Mouse (Mus musculus) lung, adult 2 months (tissue): Measurements from ENCODE around the gene C1qtnf6.

Experiments
- CTCF ChIP-seq: fragments of 200-500 bp; IDR thresholded peaks from 2 replicates; pipeline ENCODE4 v1.5.1; 2011; ENCODE audit warnings: mild to moderate bottlenecking, low read length, control low read depth; ENCODE audit not compliant: insufficient read depth
- POLR2A ChIP-seq: fragments of 200-500 bp; IDR thresholded peaks from 2 replicates; pipeline ENCODE4 v1.6.1; 2011; ENCODE audit warnings: low read depth, mild to moderate bottlenecking, control low read depth, low read length, borderline replicate concordance; ENCODE audit errors: extremely low read depth

DNA sequence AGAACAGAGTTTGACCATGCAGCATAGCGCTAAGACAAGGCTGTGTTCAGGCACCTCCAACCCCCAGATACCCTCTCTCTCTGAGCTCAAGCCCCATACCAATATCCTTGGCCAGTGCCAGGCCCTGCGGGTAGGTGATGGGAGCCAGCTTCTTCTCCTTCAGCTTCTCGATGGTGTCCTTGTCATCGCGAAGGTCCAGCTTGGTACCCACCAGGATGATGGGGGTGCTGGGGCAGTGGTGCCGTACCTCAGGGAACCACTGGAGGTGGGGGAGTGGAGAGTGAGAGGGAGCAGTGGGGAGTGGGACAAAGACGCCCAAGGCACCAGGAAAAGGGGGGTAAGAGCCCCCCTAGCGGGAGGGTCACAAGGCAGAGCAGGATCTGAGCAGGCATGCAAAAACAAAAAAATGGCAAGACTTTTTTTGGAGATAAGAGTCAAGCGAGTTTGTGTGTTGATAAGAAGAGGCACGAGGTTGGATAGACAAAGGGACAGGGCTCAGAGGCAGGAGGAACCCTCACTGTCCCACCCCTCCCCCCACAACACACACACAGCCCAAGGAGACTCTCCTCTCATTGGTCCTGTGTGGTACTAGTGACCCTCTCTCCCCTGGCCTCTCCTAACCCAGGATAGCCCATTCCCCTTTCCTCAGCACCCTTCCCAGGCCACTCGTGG is 33.7 kb upstream of the C1qtnf6 start:
- TF ChIP-seq CTCF (no peak), POLR2A (no peak)
